Mouse (Mus musculus): Measurements from ENCODE around the gene Ccdc191.

The Ccdc191 gene

GRCm38 (mm10) chr16:43980110-43980609, 90.6 kb downstream of the Ccdc191 start:
- DNase-seq (ENCODE audit: extremely low spot score) = peak; percentile 39

GRCm38 (mm10) chr16:43986299-43986698, 96.7 kb downstream of the Ccdc191 start:
- no peak for DNase-seq (ENCODE audit: extremely low spot score)

DNA sequence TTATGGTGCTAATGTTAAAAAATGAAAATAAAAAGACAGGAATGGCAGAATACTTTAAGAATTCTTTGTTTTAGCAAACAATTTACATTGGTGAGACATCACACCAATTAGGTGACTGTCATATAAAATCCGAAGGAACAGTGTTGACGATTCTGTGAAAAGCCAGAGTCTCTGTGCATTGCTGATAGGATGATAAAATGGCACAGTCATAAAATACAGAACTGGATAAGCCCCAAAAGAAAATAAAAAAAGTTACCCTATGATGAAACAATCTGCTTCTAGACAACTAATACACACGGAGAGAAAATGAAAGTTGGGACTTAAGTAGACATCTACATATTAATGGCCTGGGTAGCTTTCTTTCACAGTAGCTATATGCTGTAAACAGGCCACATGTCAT, 105.0 kb downstream of the Ccdc191 start:
- DNase-seq (ENCODE audit: extremely low spot score) = no peak

DNA sequence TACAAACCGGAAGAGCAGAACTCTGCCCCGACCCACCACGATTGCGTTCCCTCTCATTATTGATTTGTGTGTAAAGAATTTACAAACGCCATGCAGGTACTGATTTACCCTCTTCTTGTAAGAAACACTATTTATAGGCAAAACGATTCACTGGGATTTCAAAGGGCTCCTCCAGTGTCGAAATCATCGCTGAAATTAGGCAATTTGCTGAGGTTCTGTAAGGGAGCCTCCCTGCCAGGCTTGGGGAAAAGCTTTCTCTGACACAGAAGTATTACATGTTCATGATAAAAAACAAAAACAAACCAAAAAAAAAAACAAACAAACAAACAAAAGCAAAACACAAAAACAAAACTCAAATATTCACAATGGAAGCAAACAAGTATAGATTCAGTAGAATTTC, 109.5 kb downstream of the Ccdc191 start:
- DNase-seq (ENCODE audit: extremely low spot score) = no peak

DNA sequence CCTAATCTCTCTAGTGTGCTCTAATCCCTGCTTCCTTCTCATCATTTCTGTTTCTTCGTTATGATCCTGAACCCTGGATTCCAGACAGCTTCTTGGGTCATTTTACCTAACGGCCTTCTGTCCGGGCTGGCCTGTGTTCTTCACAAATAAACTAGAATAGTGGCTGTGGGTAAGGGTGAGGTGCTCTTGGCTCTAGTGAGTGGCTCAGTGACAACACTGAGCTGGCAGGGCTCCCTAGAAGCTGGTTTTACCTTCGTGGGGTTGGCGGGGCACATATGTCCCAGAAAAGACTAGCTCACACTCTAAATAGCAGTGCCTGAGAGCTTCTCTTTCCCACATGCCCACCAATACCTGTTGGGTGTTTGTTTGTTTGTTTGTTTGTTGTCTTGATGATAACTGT, 109.9 kb downstream of the Ccdc191 start:
- no peak for DNase-seq (ENCODE audit: extremely low spot score)

GRCm38 (mm10) chr16:44002086-44002485, 112.5 kb downstream of the Ccdc191 start:
- DNase-seq (ENCODE audit: extremely low spot score) = no peak

- DNase-seq (ENCODE audit: extremely low spot score) = no peak
Measured at GRCm38 (mm10) chr16:44011010-44011409, 121.4 kb downstream of the Ccdc191 start.

Data from embryo, embryonic 9.5 days (tissue).